Comparison of ENCODE assay signal across 8 mouse cellular contexts in the genomic region with DNA sequence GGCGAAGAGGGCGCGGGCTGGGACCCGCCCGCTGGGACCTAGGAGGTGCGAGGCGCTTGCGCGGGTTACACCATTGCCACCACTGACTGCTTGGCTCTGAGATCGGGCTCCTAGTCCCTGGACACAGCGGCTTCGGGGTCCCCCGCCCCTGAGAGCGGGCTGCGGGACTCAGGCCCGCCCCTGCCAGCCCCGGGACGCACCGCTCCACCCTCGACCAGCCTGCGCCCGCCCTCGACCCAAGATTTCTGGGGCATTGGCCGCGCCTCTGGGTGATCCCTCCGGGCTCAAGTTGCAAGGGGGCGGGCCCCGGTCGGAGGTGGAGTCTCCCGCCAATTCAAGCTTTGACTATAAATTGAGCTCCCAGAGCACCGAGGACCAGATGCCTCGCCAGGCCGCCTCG. TPM values are rescaled to one million over a fixed set of nuclear protein-coding genes. Genes with fewer than 3 reads are reported as not detected.
DNase-seq lines count a peak whose midpoint lies in the region; ATAC-seq lines count a peak whose summit lies in the region.

Dio3 (plus strand) TSS at position 216 of the 400 bp plus-strand sequence.

- H3K4me1 ChIP-seq in forebrain, embryonic 14.5 days (ENCODE audit: control insufficient read depth, insufficient read depth, low read length) = peaks cover 4% of the 10 kb centered on the region; the same call in 1 of the 2 replicates
- peaks cover 9% of the 10 kb centered on the region; the same call in 1 of the 2 replicates for H3K4me1 ChIP-seq in lung, embryonic 16.5 days (replicated peaks; ENCODE audit: control insufficient read depth, insufficient read depth, low read length)
- peaks cover 22% of the 10 kb centered on the region for H3K4me1 ChIP-seq in stomach, embryonic 15.5 days

- peak within 1 kb of the TSS; percentile 37 for H3K9ac ChIP-seq in forebrain, embryonic 14.5 days (ENCODE audit: low read length)
- peak within 1 kb of the TSS; percentile 47; the same call in 1 of the 2 replicates for H3K9ac ChIP-seq in lung, embryonic 16.5 days (ENCODE audit: low read length)
- H3K9ac ChIP-seq in stomach, embryonic 15.5 days = no peak within 1 kb of the TSS

- peak; percentile 30 for DNase-seq in gastrocnemius, adult 18-20 months (ENCODE audit: low spot score)
- DNase-seq in gastrocnemius, postnatal 36 days = no peak
- DNase-seq in forebrain, embryonic 14.5 days (ENCODE audit: low spot score) = peak; percentile 16
- peak; percentile 63 for DNase-seq in kidney, adult 9 months
- DNase-seq in cerebellum, postnatal 14 days = no peak
- no peak for DNase-seq in layer of hippocampus, adult 11-12 months (ENCODE audit: low spot score)

- H3K4me2 ChIP-seq in forebrain, embryonic 14.5 days (ENCODE audit: low read length) = peak within 1 kb of the TSS; percentile 58
- peak within 1 kb of the TSS; percentile 78 for H3K4me2 ChIP-seq in lung, embryonic 16.5 days (ENCODE audit: low read depth, low read length)
- peak within 1 kb of the TSS; percentile 87 for H3K4me2 ChIP-seq in stomach, embryonic 15.5 days

- WGBS in forebrain, embryonic 14.5 days = under 1% methylated on average over 34 of the region's 34 CpGs
- WGBS in lung, embryonic 16.5 days = 0% methylated on average over 32 of the region's 34 CpGs
- under 1% methylated on average over 34 of the region's 34 CpGs for WGBS in stomach, embryonic 15.5 days

- ATAC-seq in forebrain, embryonic 14.5 days = peak; percentile 65
- ATAC-seq in lung, embryonic 16.5 days (ENCODE audit: low read depth) = peak; percentile 74
- peak; percentile 45; the same call in 1 of the 2 replicates for ATAC-seq in stomach, embryonic 15.5 days (ENCODE audit: insufficient read depth, low FRiP score, low read depth)

- H3K4me3 ChIP-seq in forebrain, embryonic 14.5 days (ENCODE audit: low read depth, low read length) = peak within 1 kb of the TSS; percentile 37
- peak within 1 kb of the TSS; percentile 52 for H3K4me3 ChIP-seq in lung, embryonic 16.5 days (ENCODE audit: low read length)
- peak within 1 kb of the TSS; percentile 48 for H3K4me3 ChIP-seq in stomach, embryonic 15.5 days (replicated peaks)

- H3K36me3 ChIP-seq in forebrain, embryonic 14.5 days (ENCODE audit: control insufficient read depth, insufficient read depth, low read length) = no peaks in the 10 kb centered on the region
- no peaks in the 10 kb centered on the region for H3K36me3 ChIP-seq in lung, embryonic 16.5 days (ENCODE audit: control insufficient read depth, insufficient read depth, low read length)
- no peaks in the 10 kb centered on the region for H3K36me3 ChIP-seq in stomach, embryonic 15.5 days

- peaks cover 85% of the 10 kb centered on the region for H3K27me3 ChIP-seq in forebrain, embryonic 14.5 days (replicated peaks; ENCODE audit: control insufficient read depth, insufficient read depth, low read length)
- H3K27me3 ChIP-seq in lung, embryonic 16.5 days (ENCODE audit: control insufficient read depth, insufficient read depth, low read depth, low read length) = peaks cover 78% of the 10 kb centered on the region
- H3K27me3 ChIP-seq in stomach, embryonic 15.5 days (replicated peaks) = peaks cover 89% of the 10 kb centered on the region

- H3K27ac ChIP-seq in forebrain, embryonic 14.5 days (ENCODE audit: low read depth, low read length) = no peak within 1 kb of the TSS
- H3K27ac ChIP-seq in lung, embryonic 16.5 days (ENCODE audit: low read length) = no peak within 1 kb of the TSS
- no peak within 1 kb of the TSS for H3K27ac ChIP-seq in stomach, embryonic 15.5 days

- no peaks in the 10 kb centered on the region for H3K9me3 ChIP-seq in forebrain, embryonic 14.5 days (replicated peaks; ENCODE audit: control insufficient read depth, low read length)
- no peaks in the 10 kb centered on the region for H3K9me3 ChIP-seq in lung, embryonic 16.5 days (ENCODE audit: control insufficient read depth, low read length)
- no peaks in the 10 kb centered on the region for H3K9me3 ChIP-seq in stomach, embryonic 15.5 days

- intact Hi-C loops in gastrocnemius, postnatal 36 days (cut with DNase I) = no loop called here

RNA-seq across cellular contexts. Expression of gene Dio3, which starts in this region (rescaled TPM):
- total RNA-seq in gastrocnemius, adult 18-20 months (2021) = under 1 TPM; 0.14 to 0.32 TPM
- under 1 TPM; 0.13 to 0.32 TPM for total RNA-seq in gastrocnemius, postnatal 36 days (2021)
- polyA plus RNA-seq in forebrain, embryonic 14.5 days (2014; fragmentation: Nextera tagmentation; extraction: Ambion mirVana) = 1.1 and 1.3 TPM in 2 replicates
- polyA plus RNA-seq in lung, embryonic 16.5 days (2015; fragmentation: Nextera tagmentation; extraction: Ambion mirVana) = 0.19 and 0.38 TPM in 2 replicates
- polyA plus RNA-seq in stomach, embryonic 15.5 days (2015; fragmentation: Nextera tagmentation; extraction: Ambion mirVana) = 1.9 and 2.3 TPM in 2 replicates

Comparison
In these comparisons a context has a peak if more than half of its experiments do, and no peak if none do; other contexts are left out.
1. Peak in DNase-seq in gastrocnemius, adult 18-20 months; RNA of the gene not detected or under 1 TPM.
2. Peak in ATAC-seq, H3K4me3 ChIP-seq, H3K9ac ChIP-seq and H3K4me2 ChIP-seq in lung, embryonic 16.5 days; RNA of the gene not detected or under 1 TPM.
3. DNase-seq: peak in forebrain, embryonic 14.5 days (single experiment) and kidney, adult 9 months (single experiment); none in gastrocnemius, postnatal 36 days (0 of 2), cerebellum, postnatal 14 days (0 of 2) and layer of hippocampus, adult 11-12 months (single experiment).
4. Peak in every context shown above with its lines, with median percentiles within 50 percentile points of each other: ATAC-seq, H3K4me2 ChIP-seq and H3K4me3 ChIP-seq.